Comparison of ENCODE assay signal across 12 mouse cellular contexts in the genomic region with DNA sequence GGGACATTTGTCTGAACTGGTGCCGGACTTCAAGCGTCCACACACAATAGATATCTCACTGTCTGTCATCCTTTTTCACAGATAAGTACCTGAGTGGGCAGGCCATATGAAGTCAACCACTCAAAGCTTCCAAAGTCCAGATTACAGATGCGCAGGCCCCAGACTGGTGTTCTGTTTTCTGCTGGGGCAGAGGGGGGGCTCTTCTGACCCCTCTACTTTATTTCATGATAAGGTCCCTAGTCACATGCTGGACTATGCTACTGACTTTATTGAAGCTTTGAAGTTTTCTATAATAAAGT. TPM values are rescaled to one million over a fixed set of nuclear protein-coding genes. Genes with fewer than 3 reads are reported as not detected.
DNase-seq lines count a peak whose midpoint lies in the region; ATAC-seq and TF ChIP-seq lines count a peak whose summit lies in the region.
"Had no signal": no experiment of that assay in that cellular context is flagged by ENCODE, and none has a peak within 500 bp of the region (broad histone marks: within the 10 kb centered on the region; RNA-seq: fewer than 3 reads in every experiment).

No protein-coding gene starts in this region.

- no peak for TF ChIP-seq CTCF in cerebellum, adult 2 months (IDR thresholded peaks at IDR 0.05; ENCODE audit: borderline replicate concordance, insufficient read depth, low read depth, low read length)

- peaks cover 45% of the 10 kb centered on the region for H3K4me1 ChIP-seq in cerebellum, adult 2 months (ENCODE audit: control insufficient read depth, insufficient read depth, low read length)
- peaks cover 23% of the 10 kb centered on the region for H3K4me1 ChIP-seq in heart, embryonic 16.5 days (ENCODE audit: control insufficient read depth, insufficient read depth, low read length)
- peaks cover 22% of the 10 kb centered on the region for H3K4me1 ChIP-seq in midbrain, embryonic 13.5 days (replicated peaks)
- H3K4me1 ChIP-seq in midbrain, embryonic 14.5 days (ENCODE audit: control insufficient read depth, insufficient read depth, low read length): peaks cover 6% of the 10 kb centered on the region
- H3K4me1 ChIP-seq in stomach, embryonic 16.5 days (ENCODE audit: control insufficient read depth, insufficient read depth, low read length): peaks cover 25% of the 10 kb centered on the region

- no peak overlapping the region for H3K9ac ChIP-seq in heart, embryonic 16.5 days (ENCODE audit: low read length)
- H3K9ac ChIP-seq in midbrain, embryonic 13.5 days (replicated peaks): no peak overlapping the region; the same call in 1 of the 2 replicates
- no peak overlapping the region for H3K9ac ChIP-seq in midbrain, embryonic 14.5 days (replicated peaks; ENCODE audit: low read length)
- H3K9ac ChIP-seq in stomach, embryonic 16.5 days (ENCODE audit: low read length): peak overlapping the region; percentile 45; the same call in 1 of the 2 replicates
- H3K9ac ChIP-seq: limb, embryonic 13.5 days had no signal

- ATAC-seq in heart, embryonic 16.5 days (replicated peaks; ENCODE audit: extremely low read depth, insufficient read depth, low FRiP score): 0 out of 2 replicates have a peak, but pooled peaks have one; percentile 37
- ATAC-seq in midbrain, embryonic 13.5 days: no peak
- no peak for ATAC-seq in midbrain, embryonic 14.5 days (ENCODE audit: low FRiP score, low TSS enrichment)
- ATAC-seq in stomach, embryonic 16.5 days (ENCODE audit: insufficient read depth, low FRiP score): no peak

- DNase-seq in cerebellum, adult 2 months: no peak
- no peak for DNase-seq in cerebellum, adult 11-12 months
- DNase-seq in heart, adult 11 months: no peak
- no peak for DNase-seq in midbrain, embryonic 14.5 days
- DNase-seq in right cerebral cortex, postnatal 10 days (ENCODE audit: low spot score in 2 of 2): no peak
- DNase-seq: layer of hippocampus, postnatal 36 days; thymus, adult 2 months had no signal

- H3K36me3 ChIP-seq in heart, embryonic 16.5 days (ENCODE audit: control insufficient read depth, insufficient read depth): no peaks in the 10 kb centered on the region
- H3K36me3 ChIP-seq in midbrain, embryonic 13.5 days: no peaks in the 10 kb centered on the region
- no peaks in the 10 kb centered on the region for H3K36me3 ChIP-seq in midbrain, embryonic 14.5 days (ENCODE audit: control insufficient read depth, insufficient read depth, low read length)
- H3K36me3 ChIP-seq in stomach, embryonic 16.5 days (ENCODE audit: control insufficient read depth, insufficient read depth, low read length): no peaks in the 10 kb centered on the region
- H3K36me3 ChIP-seq: limb, embryonic 13.5 days had no signal

- H3K9me3 ChIP-seq in heart, embryonic 16.5 days (replicated peaks; ENCODE audit: control insufficient read depth, low read length): no peaks in the 10 kb centered on the region
- no peaks in the 10 kb centered on the region for H3K9me3 ChIP-seq in midbrain, embryonic 13.5 days
- no peaks in the 10 kb centered on the region for H3K9me3 ChIP-seq in midbrain, embryonic 14.5 days (ENCODE audit: control insufficient read depth, low read length)
- H3K9me3 ChIP-seq in stomach, embryonic 16.5 days (replicated peaks; ENCODE audit: control insufficient read depth, low read length): no peaks in the 10 kb centered on the region
- H3K9me3 ChIP-seq: limb, embryonic 13.5 days had no signal

- 47% methylated on average over 3 of the region's 3 CpGs for WGBS in cerebellum, adult 2 months
- 24% methylated on average over 3 of the region's 3 CpGs for WGBS in heart, embryonic 16.5 days
- WGBS in midbrain, embryonic 13.5 days: 53% methylated on average over 3 of the region's 3 CpGs
- 62% methylated on average over 3 of the region's 3 CpGs for WGBS in midbrain, embryonic 14.5 days
- 43% methylated on average over 3 of the region's 3 CpGs for WGBS in stomach, embryonic 16.5 days

- H3K27me3 ChIP-seq in cerebellum, adult 2 months (ENCODE audit: control insufficient read depth, insufficient read depth, low read length): no peaks in the 10 kb centered on the region
- no peaks in the 10 kb centered on the region for H3K27me3 ChIP-seq in heart, embryonic 16.5 days (ENCODE audit: control insufficient read depth, insufficient read depth, low read length)
- H3K27me3 ChIP-seq in midbrain, embryonic 13.5 days: no peaks in the 10 kb centered on the region
- H3K27me3 ChIP-seq in midbrain, embryonic 14.5 days (ENCODE audit: control insufficient read depth, insufficient read depth, low read length): no peaks in the 10 kb centered on the region
- H3K27me3 ChIP-seq in stomach, embryonic 16.5 days (ENCODE audit: control insufficient read depth, insufficient read depth, low read length): no peaks in the 10 kb centered on the region
- H3K27me3 ChIP-seq: limb, embryonic 13.5 days had no signal

- H3K4me2 ChIP-seq in heart, embryonic 16.5 days (ENCODE audit: low read depth, low read length): no peak overlapping the region
- H3K4me2 ChIP-seq in midbrain, embryonic 13.5 days (replicated peaks): no peak overlapping the region
- H3K4me2 ChIP-seq in midbrain, embryonic 14.5 days (ENCODE audit: low read length): no peak overlapping the region
- no peak overlapping the region for H3K4me2 ChIP-seq in stomach, embryonic 16.5 days (ENCODE audit: low read depth, low read length)
- H3K4me2 ChIP-seq: limb, embryonic 13.5 days had no signal

- H3K4me3 ChIP-seq in cerebellum, adult 2 months (replicated peaks; ENCODE audit: insufficient read depth, low read depth, low read length): no peak overlapping the region
- H3K4me3 ChIP-seq in heart, embryonic 16.5 days (ENCODE audit: low read length): no peak overlapping the region
- H3K4me3 ChIP-seq in midbrain, embryonic 13.5 days (replicated peaks): no peak overlapping the region
- no peak overlapping the region for H3K4me3 ChIP-seq in midbrain, embryonic 14.5 days (replicated peaks; ENCODE audit: low read depth, low read length)
- H3K4me3 ChIP-seq in stomach, embryonic 16.5 days (replicated peaks; ENCODE audit: low read length): no peak overlapping the region
- H3K4me3 ChIP-seq: limb, embryonic 13.5 days had no signal

- TF ChIP-seq POLR2A in cerebellum, adult 2 months (IDR thresholded peaks at IDR 0.05; ENCODE audit: borderline replicate concordance, insufficient read depth, low read length): no peak

- peak overlapping the region; percentile 75 for H3K27ac ChIP-seq in cerebellum, adult 2 months (ENCODE audit: insufficient read depth, low read length)
- H3K27ac ChIP-seq in heart, embryonic 16.5 days (ENCODE audit: low read length): peak overlapping the region; percentile 12; the same call in 1 of the 2 replicates
- H3K27ac ChIP-seq in midbrain, embryonic 13.5 days: peak overlapping the region; percentile 56; the same call in 1 of the 2 replicates
- no peak overlapping the region for H3K27ac ChIP-seq in midbrain, embryonic 14.5 days (replicated peaks; ENCODE audit: low read depth, low read length)
- peak overlapping the region; percentile 36; the same call in 1 of the 2 replicates for H3K27ac ChIP-seq in stomach, embryonic 16.5 days (ENCODE audit: low read length)
- H3K27ac ChIP-seq: kidney, postnatal 0 days; limb, embryonic 13.5 days had no signal

RNA-seq across cellular contexts. Expression of a gene that starts 11.8 kb away (rescaled TPM):
- 53.5 and 59.4 TPM in 2 replicates for polyA plus RNA-seq in cerebellum, adult 2 months (2012; rRNA removed)
- 8.1 and 8.3 TPM in 2 replicates for polyA plus RNA-seq in heart, embryonic 16.5 days (2015; fragmentation: Nextera tagmentation; extraction: Ambion mirVana)
- 10.6 and 11.2 TPM in 2 replicates for polyA plus RNA-seq in midbrain, embryonic 13.5 days (2015; fragmentation: Nextera tagmentation; extraction: Ambion mirVana)
- polyA plus RNA-seq in midbrain, embryonic 14.5 days (2014; fragmentation: Nextera tagmentation; extraction: Ambion mirVana): 16.2 and 20.4 TPM in 2 replicates
- 7.0 and 7.5 TPM in 2 replicates for polyA plus RNA-seq in stomach, embryonic 16.5 days (2015; fragmentation: Nextera tagmentation; extraction: Ambion mirVana)
